Mouse (Mus musculus) spleen, postnatal 10 days (tissue): ENCODE measurements at regions not wholly inside any gene's neighbourhood (a gene's known extent, or its start where the extent isn't known, plus 50 kb on each side); places are given as distances from the start of the nearest gene placed in this dataset.

ENCODE experiments used
- DNase-seq, 2 experiments: peaks; one replicate each; pipeline ENCODE4 v3.0.0; 2021 to 2022; ENCODE audit warnings: low spot score in 2 of 2

DNA sequence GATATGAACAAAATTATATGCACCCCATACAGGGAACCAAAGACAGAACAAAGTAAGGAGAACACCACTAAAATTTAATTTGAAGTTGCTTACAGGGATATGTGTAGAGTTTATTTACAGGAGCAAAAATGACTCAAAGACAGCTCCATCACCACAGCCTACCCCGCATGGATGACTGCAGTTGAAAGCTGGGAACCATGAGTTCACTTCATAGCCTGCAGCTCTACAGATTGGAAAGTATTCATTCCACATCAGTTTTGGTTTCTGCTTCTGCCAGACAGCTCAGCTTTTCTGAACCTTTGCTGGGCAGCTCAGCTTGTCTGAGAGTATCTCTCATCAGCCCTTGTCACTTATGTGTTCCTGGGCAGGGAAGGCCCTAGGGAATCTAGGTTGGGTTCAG, 160.6 kb upstream of the Sema3d start:
- DNase-seq = no peak

GRCm38 (mm10) chr5:12233377-12234096, 149.6 kb upstream of the Sema3d start:
- DNase-seq = no peak

GRCm38 (mm10) chr5:12243179-12243805, 139.9 kb upstream of the Sema3d start:
- no peak for DNase-seq

- no peak for DNase-seq
These were observed 89.5 kb upstream of the Sema3d start for GRCm38 (mm10) chr5:12293685-12294084.

- DNase-seq = no peak
These were observed 85.9 kb upstream of the Sema3d start for GRCm38 (mm10) chr5:12297331-12297730.

DNA sequence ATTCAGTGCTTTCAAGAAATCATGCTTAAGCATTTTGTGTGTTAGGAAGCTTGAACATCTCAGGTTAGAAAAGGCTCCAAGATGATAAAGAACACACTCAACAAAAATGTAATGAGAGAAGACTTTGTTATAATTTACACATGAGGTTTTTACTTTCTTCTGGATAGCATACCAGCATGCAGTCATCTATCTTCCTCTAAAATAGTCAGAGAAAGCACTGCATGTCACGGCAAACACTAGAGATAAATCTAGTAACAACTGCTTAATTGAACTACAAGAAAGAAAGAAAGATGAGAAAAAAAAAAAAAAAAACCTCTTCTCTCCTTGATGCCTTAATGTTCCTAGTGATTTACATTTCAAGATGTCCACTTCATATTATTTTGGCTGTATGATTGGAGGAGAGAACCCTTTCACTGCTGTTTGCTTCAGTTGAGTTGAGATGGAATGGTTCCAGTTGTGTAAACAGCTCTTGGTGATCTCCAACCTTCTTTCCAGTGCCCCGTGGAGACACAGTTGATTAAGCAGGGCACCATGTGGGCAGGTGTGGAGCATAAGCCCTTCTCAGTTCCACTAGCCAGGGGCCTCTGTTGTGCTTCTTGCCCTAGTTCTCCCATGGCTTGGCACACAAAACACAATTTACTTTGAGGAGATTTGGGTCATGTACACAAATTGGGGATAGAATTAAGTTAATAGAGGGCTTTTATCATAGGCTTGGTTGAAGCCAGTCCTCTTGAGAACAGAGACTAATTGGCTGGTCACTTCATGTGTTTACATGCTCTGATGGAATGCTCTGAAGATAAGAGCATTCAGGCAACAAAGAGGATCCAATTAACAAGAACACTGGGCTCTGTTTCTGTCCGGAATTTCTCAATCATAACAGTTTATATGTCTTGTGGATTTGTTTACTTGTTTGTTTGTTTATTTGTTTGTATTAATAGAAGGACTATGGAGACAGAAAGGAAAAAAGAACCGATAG, 81.1 kb upstream of the Sema3d start:
- no peak for DNase-seq

- no peak for DNase-seq
These were observed 73.8 kb upstream of the Sema3d start for GRCm38 (mm10) chr5:12309408-12309807.

- no peak for DNase-seq
These were observed 50.4 kb upstream of the Sema3d start for GRCm38 (mm10) chr5:12332648-12333305.
